Mouse (Mus musculus) T-helper 1 cell (primary cell): Measurements from ENCODE around the gene Fgfr1op.
"Not testable (repeated sequence)": the region's sequence is repeated elsewhere in the genome, so short reads cannot be mapped to it uniquely, and the experiment has no call there.

Experiments
- in situ Hi-C: fragments of 300-600 bp; cut with MboI, MseI; formaldehyde crosslinking; loops from one replicate; pipeline ENCODE4 v1.15.1; 2025; ENCODE audit warnings: high pct_unique_total_duplicates

Gene Fgfr1op

GRCm38 (mm10) chr17:8167436-8167835, 2.1 kb downstream of the Fgfr1op start:
- in situ Hi-C loops = loop anchor here (25.0 kb wide), 1 partner anchor 305 kb away; no protein-coding TSS in a partner anchor

- in situ Hi-C loops = loop anchor here (25.0 kb wide), 1 partner anchor 308 kb away; no protein-coding TSS in a partner anchor
These were observed 5.0 kb downstream of the Fgfr1op start for GRCm38 (mm10) chr17:8170331-8170730.

- in situ Hi-C loops = loop anchor here (25.0 kb wide), 1 partner anchor 309 kb away; no protein-coding TSS in a partner anchor
These were observed 5.8 kb downstream of the Fgfr1op start for GRCm38 (mm10) chr17:8171081-8171480.

GRCm38 (mm10) chr17:8177090-8177489, 11.8 kb downstream of the Fgfr1op start:
- in situ Hi-C loops = loop anchor here (25.0 kb wide), 1 partner anchor 115 kb away; no protein-coding TSS in a partner anchor

GRCm38 (mm10) chr17:8183815-8184214, 18.5 kb downstream of the Fgfr1op start:
- in situ Hi-C loops = loop anchor here (25.0 kb wide), 1 partner anchor 122 kb away; no protein-coding TSS in a partner anchor

GRCm38 (mm10) chr17:8184217-8184616, 18.9 kb downstream of the Fgfr1op start:
- in situ Hi-C loops = loop anchor here (25.0 kb wide), 1 partner anchor 122 kb away; no protein-coding TSS in a partner anchor

GRCm38 (mm10) chr17:8193678-8194077, 28.4 kb downstream of the Fgfr1op start:
- in situ Hi-C loops = loop anchor here (25.0 kb wide), 1 partner anchor 131 kb away; no protein-coding TSS in a partner anchor

GRCm38 (mm10) chr17:8195685-8196376, 30.5 kb downstream of the Fgfr1op start:
- in situ Hi-C loops = loop anchor here (5.0 to 25.0 kb wide), 2 partner anchors 106 to 134 kb away; no protein-coding TSS in a partner anchor

GRCm38 (mm10) chr17:8197652-8198051, 32.4 kb downstream of the Fgfr1op start:
- in situ Hi-C loops = loop anchor here (5.0 to 25.0 kb wide), 2 partner anchors 105 to 135 kb away; no protein-coding TSS in a partner anchor

GRCm38 (mm10) chr17:8199067-8199935, 34.0 kb downstream of the Fgfr1op start:
- in situ Hi-C loops = loop anchor here (5.0 to 25.0 kb wide), 2 partner anchors 103 to 137 kb away; no protein-coding TSS in a partner anchor

- in situ Hi-C loops = loop anchor here (5.0 to 25.0 kb wide), 2 partner anchors 102 to 138 kb away; no protein-coding TSS in a partner anchor
These were observed 34.6 kb downstream of the Fgfr1op start for GRCm38 (mm10) chr17:8199936-8200330.

GRCm38 (mm10) chr17:8203487-8203886, 38.2 kb downstream of the Fgfr1op start:
- in situ Hi-C loops = no loop called here

- in situ Hi-C loops = not testable (repeated sequence)
These were observed 39.9 kb downstream of the Fgfr1op start for GRCm38 (mm10) chr17:8205221-8205631.

- in situ Hi-C loops = no loop called here
These were observed 41.4 kb downstream of the Fgfr1op start for GRCm38 (mm10) chr17:8206691-8207090.

GRCm38 (mm10) chr17:8209696-8210095, 44.4 kb downstream of the Fgfr1op start:
- in situ Hi-C loops = no loop called here

- in situ Hi-C loops = no loop called here
These were observed 44.9 kb downstream of the Fgfr1op start for GRCm38 (mm10) chr17:8210170-8210569.

- in situ Hi-C loops = no loop called here
These were observed 45.4 kb downstream of the Fgfr1op start for GRCm38 (mm10) chr17:8210675-8211074.

- in situ Hi-C loops = no loop called here
These were observed 46.1 kb downstream of the Fgfr1op start for GRCm38 (mm10) chr17:8211399-8211798.

GRCm38 (mm10) chr17:8214369-8214768, 49.1 kb downstream of the Fgfr1op start:
- in situ Hi-C loops = no loop called here

- in situ Hi-C loops = no loop called here
These were observed 49.9 kb downstream of the Fgfr1op start for GRCm38 (mm10) chr17:8215016-8215745.

- in situ Hi-C loops = no loop called here
These were observed 57.9 kb downstream of the Fgfr1op start for GRCm38 (mm10) chr17:8223225-8223624.
